Mouse (Mus musculus): ENCODE data around the gene Tox2. TPM values are rescaled to one million over a fixed set of nuclear protein-coding genes. Genes with fewer than 3 reads are reported as not detected.

Gene Tox2
- polyA plus RNA-seq, 1 experiment = 18.4 TPM

DNA sequence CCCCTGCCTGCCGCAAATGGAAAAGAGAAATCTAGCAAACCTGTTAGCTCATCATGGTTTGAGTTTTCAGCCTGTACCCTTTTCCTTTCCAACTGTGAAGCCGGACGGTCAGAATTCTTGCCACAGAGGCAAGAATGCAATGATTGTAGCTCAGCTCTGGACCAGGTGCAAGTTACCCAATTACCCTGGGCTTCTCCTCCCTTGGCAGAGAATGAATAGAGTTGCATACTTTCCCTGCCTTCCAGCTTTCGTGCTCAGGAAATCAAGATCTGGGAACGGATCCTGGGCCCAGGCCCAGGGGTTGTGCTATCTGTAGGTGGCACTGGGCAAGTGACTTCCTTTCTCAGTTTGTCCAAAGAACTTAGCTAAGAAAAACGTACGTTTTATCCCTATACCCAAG, 28.9 kb upstream of the Tox2 start:
- no peaks in the 10 kb centered on the region for H3K36me3 ChIP-seq (ENCODE audit: control insufficient read depth, insufficient read depth, low read length)
- WGBS = 94% methylated on average over 7 of the region's 7 CpGs
- H3K4me1 ChIP-seq (replicated peaks; ENCODE audit: control insufficient read depth, insufficient read depth, low read length) = peaks cover 13% of the 10 kb centered on the region
- H3K27ac ChIP-seq (ENCODE audit: control insufficient read depth, insufficient read depth, low read length) = no peak overlapping the region
- no peak overlapping the region for H3K4me3 ChIP-seq (ENCODE audit: control insufficient read depth, insufficient read depth, low read length)
- no peaks in the 10 kb centered on the region for H3K27me3 ChIP-seq (ENCODE audit: control insufficient read depth, insufficient read depth, low read length)
- no peak for DNase-seq
- no peak for TF ChIP-seq CTCF (IDR thresholded peaks at IDR 0.05; ENCODE audit: borderline replicate concordance, control insufficient read depth, extremely low read depth, insufficient read depth, low read length, poor library complexity)
- no peak for TF ChIP-seq POLR2A (IDR thresholded peaks at IDR 0.05; ENCODE audit: control insufficient read depth, extremely low read depth, insufficient read depth, low read length, poor library complexity)

DNA sequence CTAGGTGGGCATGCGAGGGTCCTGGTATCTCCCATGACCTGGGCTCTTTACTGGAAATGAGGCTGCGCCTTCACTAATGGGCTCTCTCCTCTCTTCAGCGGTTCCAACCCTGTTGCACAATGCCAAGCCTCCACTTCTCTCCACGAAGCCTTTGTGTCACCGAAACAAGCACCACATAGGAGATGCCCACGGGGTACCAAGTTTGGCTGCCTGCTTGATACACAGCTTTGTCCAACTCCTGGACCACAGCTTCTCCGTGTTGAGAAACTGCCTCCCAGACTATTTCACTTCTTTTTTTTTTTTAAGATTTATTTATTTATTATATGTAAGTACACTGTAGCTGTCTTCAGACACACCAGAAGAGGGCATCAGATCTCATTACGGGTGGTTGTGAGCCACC, 27.1 kb upstream of the Tox2 start:
- DNase-seq = no peak
- H3K4me1 ChIP-seq (replicated peaks; ENCODE audit: control insufficient read depth, insufficient read depth, low read length) = peaks cover 13% of the 10 kb centered on the region
- no peak overlapping the region for H3K4me3 ChIP-seq (ENCODE audit: control insufficient read depth, insufficient read depth, low read length)
- H3K27ac ChIP-seq (ENCODE audit: control insufficient read depth, insufficient read depth, low read length) = no peak overlapping the region
- TF ChIP-seq CTCF (IDR thresholded peaks at IDR 0.05; ENCODE audit: borderline replicate concordance, control insufficient read depth, extremely low read depth, insufficient read depth, low read length, poor library complexity) (no peak), POLR2A (IDR thresholded peaks at IDR 0.05; ENCODE audit: control insufficient read depth, extremely low read depth, insufficient read depth, low read length, poor library complexity) (no peak)
- H3K27me3 ChIP-seq (ENCODE audit: control insufficient read depth, insufficient read depth, low read length) = no peaks in the 10 kb centered on the region
- 93% methylated on average over 8 of the region's 8 CpGs for WGBS
- H3K36me3 ChIP-seq (ENCODE audit: control insufficient read depth, insufficient read depth, low read length) = no peaks in the 10 kb centered on the region

DNA sequence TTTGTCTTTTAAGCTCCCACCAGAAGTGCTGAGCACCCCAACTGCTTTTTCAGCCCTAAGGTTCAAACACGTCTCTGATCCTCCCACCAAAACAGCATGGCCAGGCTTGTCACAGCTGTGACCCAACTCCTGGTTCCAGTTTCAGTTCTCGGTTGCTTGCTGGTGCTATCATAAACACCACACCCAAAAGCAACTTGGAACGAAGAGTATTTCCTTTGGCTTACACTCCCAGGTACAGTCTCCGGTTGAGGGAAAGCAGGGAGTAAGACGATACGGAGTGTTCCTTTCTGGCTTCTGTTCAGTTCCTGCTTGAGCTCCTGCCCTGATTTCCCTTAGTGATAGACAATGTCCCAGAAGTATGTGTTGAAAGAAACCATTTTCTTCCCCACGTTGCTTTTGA, 26.4 kb upstream of the Tox2 start:
- H3K36me3 ChIP-seq (ENCODE audit: control insufficient read depth, insufficient read depth, low read length) = no peaks in the 10 kb centered on the region
- H3K4me3 ChIP-seq (ENCODE audit: control insufficient read depth, insufficient read depth, low read length) = no peak overlapping the region
- no peak overlapping the region for H3K27ac ChIP-seq (ENCODE audit: control insufficient read depth, insufficient read depth, low read length)
- TF ChIP-seq POLR2A (IDR thresholded peaks at IDR 0.05; ENCODE audit: control insufficient read depth, extremely low read depth, insufficient read depth, low read length, poor library complexity) (no peak), CTCF (IDR thresholded peaks at IDR 0.05; ENCODE audit: borderline replicate concordance, control insufficient read depth, extremely low read depth, insufficient read depth, low read length, poor library complexity) (no peak)
- 46% methylated on average over 7 of the region's 7 CpGs for WGBS
- no peak for DNase-seq
- H3K27me3 ChIP-seq (ENCODE audit: control insufficient read depth, insufficient read depth, low read length) = no peaks in the 10 kb centered on the region
- H3K4me1 ChIP-seq (replicated peaks; ENCODE audit: control insufficient read depth, insufficient read depth, low read length) = peaks cover 13% of the 10 kb centered on the region

DNA sequence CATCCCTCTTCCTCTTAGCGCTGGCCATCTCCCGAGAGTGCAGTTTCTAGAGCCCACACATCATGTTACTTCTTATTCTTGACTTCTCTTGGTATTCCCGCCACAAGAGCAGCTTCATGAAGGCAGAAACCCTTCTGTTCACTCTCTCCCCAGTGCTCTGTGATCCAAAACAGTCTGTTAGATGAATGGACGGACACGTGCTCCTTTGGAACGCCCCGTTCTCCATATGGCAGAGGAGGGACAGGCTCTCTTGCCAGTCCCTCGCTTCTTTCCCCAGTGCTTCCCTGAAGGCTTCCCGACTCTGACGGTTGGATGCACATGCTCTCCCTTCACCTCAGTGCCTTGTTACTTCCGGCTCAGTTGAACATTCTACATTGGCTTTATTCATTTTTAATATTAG, 15.4 kb upstream of the Tox2 start:
- Histone ChIP-seq H3K4me3 (ENCODE audit: control insufficient read depth, insufficient read depth, low read length) (no peak overlapping the region), H3K27me3 (ENCODE audit: control insufficient read depth, insufficient read depth, low read length) (no peaks in the 10 kb centered on the region), H3K36me3 (ENCODE audit: control insufficient read depth, insufficient read depth, low read length) (no peaks in the 10 kb centered on the region), H3K27ac (ENCODE audit: control insufficient read depth, insufficient read depth, low read length) (no peak overlapping the region), H3K4me1 (replicated peaks; ENCODE audit: control insufficient read depth, insufficient read depth, low read length) (no peaks in the 10 kb centered on the region)
- no peak for TF ChIP-seq CTCF (IDR thresholded peaks at IDR 0.05; ENCODE audit: borderline replicate concordance, control insufficient read depth, extremely low read depth, insufficient read depth, low read length, poor library complexity)
- no peak for TF ChIP-seq POLR2A (IDR thresholded peaks at IDR 0.05; ENCODE audit: control insufficient read depth, extremely low read depth, insufficient read depth, low read length, poor library complexity)
- WGBS = 89% methylated on average over 11 of the region's 11 CpGs
- no peak for DNase-seq

DNA sequence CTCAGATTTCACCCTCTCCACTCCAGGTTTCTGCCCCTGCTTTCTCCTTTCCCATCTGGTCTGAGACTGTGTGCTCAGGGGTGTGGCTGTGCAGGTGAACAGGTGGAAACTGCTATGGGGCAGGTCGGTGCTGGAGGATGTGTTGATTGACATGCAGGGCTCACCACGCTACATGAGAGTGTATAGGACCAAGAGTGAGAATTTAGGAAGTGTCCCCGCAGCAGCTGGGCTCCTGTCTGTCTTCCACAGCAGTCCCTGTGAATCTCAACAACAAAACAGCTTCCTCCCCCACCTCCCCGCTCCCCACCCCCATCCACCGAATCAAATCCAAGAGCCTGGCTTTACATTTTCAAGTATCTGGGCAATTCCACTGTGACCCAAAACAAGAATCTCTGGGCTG, 13.3 kb upstream of the Tox2 start:
- no peaks in the 10 kb centered on the region for H3K27me3 ChIP-seq (ENCODE audit: control insufficient read depth, insufficient read depth, low read length)
- H3K36me3 ChIP-seq (ENCODE audit: control insufficient read depth, insufficient read depth, low read length) = no peaks in the 10 kb centered on the region
- DNase-seq = no peak
- no peak overlapping the region for H3K27ac ChIP-seq (ENCODE audit: control insufficient read depth, insufficient read depth, low read length)
- H3K4me3 ChIP-seq (ENCODE audit: control insufficient read depth, insufficient read depth, low read length) = no peak overlapping the region
- WGBS = 39% methylated on average over 5 of the region's 5 CpGs
- TF ChIP-seq POLR2A (IDR thresholded peaks at IDR 0.05; ENCODE audit: control insufficient read depth, extremely low read depth, insufficient read depth, low read length, poor library complexity) (no peak), CTCF (IDR thresholded peaks at IDR 0.05; ENCODE audit: borderline replicate concordance, control insufficient read depth, extremely low read depth, insufficient read depth, low read length, poor library complexity) (no peak)
- H3K4me1 ChIP-seq (replicated peaks; ENCODE audit: control insufficient read depth, insufficient read depth, low read length) = peaks cover 7% of the 10 kb centered on the region

DNA sequence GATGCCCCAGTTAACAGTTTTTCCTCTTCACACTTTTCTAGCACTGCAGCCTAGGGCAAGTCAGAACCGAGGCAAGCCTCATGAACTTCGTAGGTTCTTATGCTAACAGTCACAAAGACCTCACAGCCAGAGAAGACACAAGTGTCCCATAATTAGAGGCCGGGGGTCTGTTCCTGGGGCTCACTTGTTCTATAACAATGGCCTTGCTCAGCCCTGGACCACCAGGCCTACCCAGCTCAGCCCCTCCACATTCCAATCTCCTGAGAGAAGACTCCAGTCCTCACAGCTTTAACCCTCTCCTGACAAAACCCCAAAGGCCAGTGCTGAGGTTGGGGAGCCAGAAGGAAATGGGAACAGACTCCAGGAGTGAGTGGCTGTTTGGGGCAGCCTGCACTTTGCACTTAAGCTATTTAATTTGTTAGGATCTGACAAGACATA, 12.9 kb upstream of the Tox2 start:
- no peaks in the 10 kb centered on the region for H3K36me3 ChIP-seq (ENCODE audit: control insufficient read depth, insufficient read depth, low read length)
- DNase-seq = no peak
- H3K27me3 ChIP-seq (ENCODE audit: control insufficient read depth, insufficient read depth, low read length) = no peaks in the 10 kb centered on the region
- TF ChIP-seq POLR2A (IDR thresholded peaks at IDR 0.05; ENCODE audit: control insufficient read depth, extremely low read depth, insufficient read depth, low read length, poor library complexity) (no peak), CTCF (IDR thresholded peaks at IDR 0.05; ENCODE audit: borderline replicate concordance, control insufficient read depth, extremely low read depth, insufficient read depth, low read length, poor library complexity) (no peak)
- no peak overlapping the region for H3K4me3 ChIP-seq (ENCODE audit: control insufficient read depth, insufficient read depth, low read length)
- no peak overlapping the region for H3K27ac ChIP-seq (ENCODE audit: control insufficient read depth, insufficient read depth, low read length)
- H3K4me1 ChIP-seq (replicated peaks; ENCODE audit: control insufficient read depth, insufficient read depth, low read length) = peaks cover 7% of the 10 kb centered on the region
- 89% methylated on average over 3 of the region's 3 CpGs for WGBS

DNA sequence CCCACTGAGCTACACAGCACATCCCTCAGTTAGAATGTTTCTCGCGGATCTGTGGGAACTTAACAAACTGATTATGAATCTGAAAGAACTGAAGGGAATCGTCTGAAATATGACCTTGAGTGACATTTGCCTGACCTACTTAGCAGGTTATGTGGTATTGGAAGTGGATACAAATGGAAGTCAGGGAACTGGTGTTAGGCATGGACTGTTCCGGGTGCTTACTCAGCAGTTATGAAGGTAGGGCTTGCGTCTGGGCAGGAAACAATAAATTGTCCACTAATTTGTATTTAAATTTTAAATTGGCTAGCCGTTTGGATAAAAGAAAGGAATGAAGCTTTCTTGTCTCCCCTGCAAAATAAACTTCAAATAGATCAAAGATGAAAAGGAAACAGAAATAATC, 10.4 kb upstream of the Tox2 start:
- no peak overlapping the region for H3K27ac ChIP-seq (ENCODE audit: control insufficient read depth, insufficient read depth, low read length)
- no peak for DNase-seq
- H3K36me3 ChIP-seq (ENCODE audit: control insufficient read depth, insufficient read depth, low read length) = no peaks in the 10 kb centered on the region
- no peak overlapping the region for H3K4me3 ChIP-seq (ENCODE audit: control insufficient read depth, insufficient read depth, low read length)
- H3K4me1 ChIP-seq (replicated peaks; ENCODE audit: control insufficient read depth, insufficient read depth, low read length) = peaks cover 7% of the 10 kb centered on the region
- TF ChIP-seq POLR2A (IDR thresholded peaks at IDR 0.05; ENCODE audit: control insufficient read depth, extremely low read depth, insufficient read depth, low read length, poor library complexity) = no peak
- TF ChIP-seq CTCF (IDR thresholded peaks at IDR 0.05; ENCODE audit: borderline replicate concordance, control insufficient read depth, extremely low read depth, insufficient read depth, low read length, poor library complexity) = no peak
- no peaks in the 10 kb centered on the region for H3K27me3 ChIP-seq (ENCODE audit: control insufficient read depth, insufficient read depth, low read length)
- 87% methylated on average over 6 of the region's 6 CpGs for WGBS

Measured in thymus, adult 2 months (tissue).